Comparison of ENCODE assay signal across 8 mouse cellular contexts in genomic region chr3:152757464-152758393, GRCm38 (mm10). TPM values are rescaled to one million over a fixed set of nuclear protein-coding genes. Genes with fewer than 3 reads are reported as not detected.
DNase-seq lines count a peak whose midpoint lies in the region; ATAC-seq and TF ChIP-seq lines count a peak whose summit lies in the region.

No protein-coding gene starts in this region.

- no peak overlapping the region for H3K9ac ChIP-seq in forebrain, embryonic 13.5 days

- H3K4me2 ChIP-seq in forebrain, embryonic 13.5 days, result no peak overlapping the region

- peak overlapping the region; percentile 80 for H3K27ac ChIP-seq in heart, embryonic 10.5 days
- peak overlapping the region; percentile 1; the same call in 1 of the 2 replicates for H3K27ac ChIP-seq in forebrain, embryonic 13.5 days

- TF ChIP-seq CTCF in C2C12 (IDR thresholded peaks at IDR 0.05; ENCODE audit: control insufficient read depth, insufficient read depth, insufficient read length), result no peak

- ATAC-seq in forebrain, embryonic 13.5 days, result peak; percentile 25

- H3K79me2 ChIP-seq in C2C12 (ENCODE audit: control insufficient read depth, insufficient read depth), result no peaks in the 10 kb centered on the region

- H3ac ChIP-seq in C2C12 (ENCODE audit: control insufficient read depth, insufficient read length, low read depth), result peak overlapping the region; percentile 14

- H3K27me3 ChIP-seq in heart, embryonic 10.5 days (ENCODE audit: insufficient read depth, poor library complexity, severe bottlenecking), result no peaks in the 10 kb centered on the region
- no peaks in the 10 kb centered on the region for H3K27me3 ChIP-seq in C2C12 (ENCODE audit: control insufficient read depth, insufficient read depth, insufficient read length)
- H3K27me3 ChIP-seq in forebrain, embryonic 13.5 days, result no peaks in the 10 kb centered on the region

- H3K4me3 ChIP-seq in heart, embryonic 10.5 days, result no peak overlapping the region
- no peak overlapping the region for H3K4me3 ChIP-seq in C2C12 (ENCODE audit: insufficient read depth, poor library complexity, severe bottlenecking)
- H3K4me3 ChIP-seq in forebrain, embryonic 13.5 days, result no peak overlapping the region

- H3K79me3 ChIP-seq in C2C12 (ENCODE audit: low read depth), result no peaks in the 10 kb centered on the region

- 0 out of 2 replicates have a peak, but pooled peaks cover under 1% of the 10 kb centered on the region for H3K36me3 ChIP-seq in heart, embryonic 10.5 days
- H3K36me3 ChIP-seq in C2C12 (ENCODE audit: control insufficient read depth, insufficient read depth), result no peaks in the 10 kb centered on the region
- H3K36me3 ChIP-seq in forebrain, embryonic 13.5 days (ENCODE audit: poor library complexity, severe bottlenecking), result no peaks in the 10 kb centered on the region

- peaks cover 28% of the 10 kb centered on the region for H3K4me1 ChIP-seq in heart, embryonic 10.5 days
- peaks cover 31% of the 10 kb centered on the region for H3K4me1 ChIP-seq in forebrain, embryonic 13.5 days

- WGBS in heart, embryonic 10.5 days, result 50% methylated on average over 12 of the region's 12 CpGs
- WGBS in forebrain, embryonic 13.5 days, result 80% methylated on average over 12 of the region's 12 CpGs

- no peaks in the 10 kb centered on the region for H3K9me3 ChIP-seq in heart, embryonic 10.5 days
- H3K9me3 ChIP-seq in forebrain, embryonic 13.5 days (replicated peaks), result no peaks in the 10 kb centered on the region

- peak; percentile 95 for DNase-seq in heart, embryonic 10.5 days (ENCODE audit: low spot score)
- no peak for DNase-seq in heart, adult 18-20 months
- peak; percentile 86 for DNase-seq in liver
- DNase-seq in cerebellum, adult 11 months, result no peak
- no peak for DNase-seq in thymus, postnatal 14 days
- no peak for DNase-seq in frontal cortex, adult 2 months (ENCODE audit: extremely low spot score in 1 of 2, low spot score in 1 of 2)

TF ChIP-seq in C2C12, 6 proteins besides CTCF, POLR2A, EP300 and RAD21:
- TF ChIP-seq USF1 (IDR thresholded peaks at IDR 0.05; ENCODE audit: low read depth) (no peak), MYOD1 (IDR thresholded peaks at IDR 0.05; ENCODE audit: control insufficient read depth, insufficient read length, low read depth) (peak; percentile 4)

RNA-seq across cellular contexts. Expression of gene Pigk, which starts 43.8 kb away (rescaled TPM):
- 39.8 and 47.3 TPM in 2 replicates for polyA plus RNA-seq in heart, embryonic 10.5 days (2016; fragmentation: Nextera tagmentation; extraction: Ambion mirVana)
- total RNA-seq in heart, adult 18-20 months (2021), result 10 to 100 TPM; 23.1 to 29.8 TPM
- polyA plus RNA-seq in C2C12 (2012; fragmentation: generic; extraction: Trizol), result 13.1 TPM
- 28.8 and 29.0 TPM in 2 replicates for polyA plus RNA-seq in forebrain, embryonic 13.5 days (2015; fragmentation: Nextera tagmentation; extraction: Ambion mirVana)
- 24.5 and 27.3 TPM in 2 replicates for polyA plus RNA-seq in frontal cortex, adult 2 months (2012; rRNA removed)

Comparison
In these comparisons a context has a peak if more than half of its experiments do, and no peak if none do; other contexts are left out.
1. DNase-seq: peak in heart, embryonic 10.5 days (single experiment) and liver (single experiment); none in heart, adult 18-20 months (0 of 2), cerebellum, adult 11 months (single experiment), thymus, postnatal 14 days (single experiment) and frontal cortex, adult 2 months (0 of 2).